Mouse (Mus musculus): ENCODE measurements around the gene Cln6.

- no peak for TF ChIP-seq POLR2A (IDR thresholded peaks at IDR 0.05; ENCODE audit: insufficient read length, low read depth)
- TF ChIP-seq MYOG (IDR thresholded peaks at IDR 0.05; ENCODE audit: control insufficient read depth in 1 of 3, insufficient read depth in 1 of 3, insufficient read length in 2 of 3, low read depth in 2 of 3) = no peak
- TF ChIP-seq MAX (IDR thresholded peaks at IDR 0.05; ENCODE audit: low read depth) = no peak
- no peak for TF ChIP-seq TCF12 (IDR thresholded peaks at IDR 0.05; ENCODE audit: insufficient read depth, poor library complexity, severe bottlenecking)
- no peak for TF ChIP-seq POLR2AphosphoS2 (IDR thresholded peaks at IDR 0.05; ENCODE audit: insufficient read length, low read depth)
- TF ChIP-seq E2F4 (IDR thresholded peaks at IDR 0.05; ENCODE audit: insufficient read depth) = no peak
- no peak for TF ChIP-seq USF1 (IDR thresholded peaks at IDR 0.05; ENCODE audit: low read depth)
- no peak for TF ChIP-seq CEBPB (IDR thresholded peaks at IDR 0.05; ENCODE audit: insufficient read depth, poor library complexity, severe bottlenecking)
- no peak for TF ChIP-seq MYOD1 (IDR thresholded peaks at IDR 0.05; ENCODE audit: control insufficient read depth in 1 of 3, insufficient read length in 2 of 3, low read depth in 2 of 3)
- TF ChIP-seq TCF3 (IDR thresholded peaks at IDR 0.05; ENCODE audit: insufficient read length, low read depth) = no peak
- TF ChIP-seq REST (IDR thresholded peaks at IDR 0.05; ENCODE audit: insufficient read depth, insufficient read length) = no peak
- TF ChIP-seq SRF (IDR thresholded peaks at IDR 0.05; ENCODE audit: control insufficient read depth, insufficient read length, low read depth) = no peak
Measured at GRCm38 (mm10) chr9:62847694-62848093, 9.1 kb downstream of the Cln6 start.

Data from myocyte (in vitro differentiated cells).